In the genomic region with DNA sequence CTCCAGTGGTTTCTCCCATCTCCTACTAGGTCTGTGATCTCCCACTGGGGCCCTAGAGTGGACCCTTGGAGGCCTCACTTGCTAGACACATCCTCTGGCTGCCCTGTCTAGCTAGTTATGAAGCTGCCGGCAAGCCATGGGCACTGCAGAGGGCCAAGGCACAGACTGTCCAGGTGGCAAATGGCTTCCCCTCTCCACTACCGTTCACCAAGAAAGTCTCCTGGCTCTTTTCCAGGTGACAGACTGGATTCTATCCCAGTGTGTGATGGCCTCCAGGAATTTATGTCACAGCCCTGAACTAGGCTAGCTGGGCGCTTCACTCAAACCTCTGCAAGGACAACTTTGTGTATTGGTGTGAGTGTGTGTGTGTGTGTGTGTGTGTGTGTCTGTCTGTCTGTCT, we compare ENCODE assay signal across 11 mouse cellular contexts. TPM values are rescaled to one million over a fixed set of nuclear protein-coding genes. Genes with fewer than 3 reads are reported as not detected.
DNase-seq lines count a peak whose midpoint lies in the region; ATAC-seq lines count a peak whose summit lies in the region.
"Had no signal": no experiment of that assay in that cellular context is flagged by ENCODE, and none has a peak within 500 bp of the region (broad histone marks: within the 10 kb centered on the region; RNA-seq: fewer than 3 reads in every experiment).

No protein-coding gene starts in this region.

- no peaks in the 10 kb centered on the region for H3K27me3 ChIP-seq in hindbrain, embryonic 16.5 days (replicated peaks; ENCODE audit: control insufficient read depth, insufficient read depth, low read length)
- H3K27me3 ChIP-seq in hindbrain, embryonic 11.5 days (ENCODE audit: control insufficient read depth, insufficient read depth, low read length), result no peaks in the 10 kb centered on the region
- H3K27me3 ChIP-seq: embryonic facial prominence, embryonic 12.5 days had no signal

- no peak for DNase-seq in hindbrain, embryonic 11.5 days (ENCODE audit: low spot score)
- DNase-seq in adipocyte (ENCODE audit: low spot score), result peak; percentile 36
- DNase-seq in brain, adult 2 months (ENCODE audit: low read depth, low spot score), result peak; percentile 65
- DNase-seq in gastrocnemius, postnatal 25 days, result peak; percentile 44
- no peak for DNase-seq in layer of hippocampus, postnatal 25 days (ENCODE audit: extremely low spot score in 1 of 2, low spot score in 1 of 2)
- DNase-seq in frontal cortex, postnatal 36 days (ENCODE audit: low spot score in 2 of 2), result no peak
- DNase-seq in testis, postnatal 10 days (ENCODE audit: low spot score), result no peak
- DNase-seq: liver had no signal

- H3K9me3 ChIP-seq in hindbrain, embryonic 16.5 days (ENCODE audit: control insufficient read depth, low read length), result no peaks in the 10 kb centered on the region
- no peaks in the 10 kb centered on the region for H3K9me3 ChIP-seq in hindbrain, embryonic 11.5 days (ENCODE audit: control insufficient read depth, low read length)
- H3K9me3 ChIP-seq: embryonic facial prominence, embryonic 12.5 days had no signal

- peak; percentile 22; the same call in 1 of the 2 replicates for ATAC-seq in hindbrain, embryonic 16.5 days
- ATAC-seq in hindbrain, embryonic 11.5 days (ENCODE audit: low FRiP score), result no peak
- ATAC-seq: forebrain, embryonic 16.5 days had no signal

- 44% methylated on average over 3 of the region's 3 CpGs for WGBS in hindbrain, embryonic 16.5 days
- 81% methylated on average over 3 of the region's 3 CpGs for WGBS in hindbrain, embryonic 11.5 days

- no peak overlapping the region for H3K4me2 ChIP-seq in hindbrain, embryonic 16.5 days (ENCODE audit: low read length)
- no peak overlapping the region for H3K4me2 ChIP-seq in hindbrain, embryonic 11.5 days (replicated peaks; ENCODE audit: low read depth, low read length)
- H3K4me2 ChIP-seq: embryonic facial prominence, embryonic 12.5 days had no signal

- no peak overlapping the region for H3K9ac ChIP-seq in hindbrain, embryonic 16.5 days (ENCODE audit: low read depth, low read length)
- no peak overlapping the region for H3K9ac ChIP-seq in hindbrain, embryonic 11.5 days (ENCODE audit: low read depth, low read length)
- H3K9ac ChIP-seq: embryonic facial prominence, embryonic 12.5 days had no signal

- H3K27ac ChIP-seq in hindbrain, embryonic 16.5 days (ENCODE audit: low read depth, low read length), result no peak overlapping the region
- no peak overlapping the region for H3K27ac ChIP-seq in hindbrain, embryonic 11.5 days (ENCODE audit: low read depth, low read length)
- H3K27ac ChIP-seq: embryonic facial prominence, embryonic 12.5 days had no signal

- H3K4me3 ChIP-seq in hindbrain, embryonic 16.5 days (ENCODE audit: low read length), result no peak overlapping the region
- no peak overlapping the region for H3K4me3 ChIP-seq in hindbrain, embryonic 11.5 days (ENCODE audit: low read depth, low read length)
- H3K4me3 ChIP-seq: embryonic facial prominence, embryonic 12.5 days had no signal

- H3K36me3 ChIP-seq in hindbrain, embryonic 16.5 days (ENCODE audit: control insufficient read depth, insufficient read depth, low read length), result no peaks in the 10 kb centered on the region
- no peaks in the 10 kb centered on the region for H3K36me3 ChIP-seq in hindbrain, embryonic 11.5 days (ENCODE audit: control insufficient read depth, insufficient read depth, low read length)
- H3K36me3 ChIP-seq: embryonic facial prominence, embryonic 12.5 days had no signal

- H3K4me1 ChIP-seq in hindbrain, embryonic 16.5 days (ENCODE audit: control insufficient read depth, insufficient read depth, low read depth, low read length), result peaks cover 12% of the 10 kb centered on the region
- peaks cover 4% of the 10 kb centered on the region; the same call in 1 of the 2 replicates for H3K4me1 ChIP-seq in hindbrain, embryonic 11.5 days (replicated peaks; ENCODE audit: control insufficient read depth, insufficient read depth, low read length)

RNA-seq across cellular contexts. Expression of a gene that starts 35.0 kb away (rescaled TPM):
- polyA plus RNA-seq in hindbrain, embryonic 16.5 days (2015; fragmentation: Nextera tagmentation; extraction: Ambion mirVana), result 1.2 TPM in 2 replicates
- polyA plus RNA-seq in hindbrain, embryonic 11.5 days (2014; fragmentation: Nextera tagmentation; extraction: Ambion mirVana), result 2.8 and 4.3 TPM in 2 replicates
- 1 to 10 TPM; 2.6 to 4.2 TPM for total RNA-seq in gastrocnemius, postnatal 25 days (2021)
- 10 to 100 TPM; 81.0 to 83.2 TPM for total RNA-seq in layer of hippocampus, postnatal 25 days (2021)

Comparison
In these comparisons a context has a peak if more than half of its experiments do, and no peak if none do; other contexts are left out.
1. DNase-seq: peak in adipocyte (single experiment), brain, adult 2 months (single experiment) and gastrocnemius, postnatal 25 days (single experiment); none in hindbrain, embryonic 11.5 days (single experiment), layer of hippocampus, postnatal 25 days (0 of 2), frontal cortex, postnatal 36 days (0 of 2) and testis, postnatal 10 days (single experiment).
2. RNA of a gene that starts 35.0 kb away (total RNA-seq): 81.0 to 83.2 TPM in layer of hippocampus, postnatal 25 days; 2.6 to 4.2 TPM in gastrocnemius, postnatal 25 days; every median in the first group is over 10 times any median in the second.